Mouse (Mus musculus) thymus, adult 2 months (tissue): Measurements from ENCODE around the gene March10. TPM values are rescaled to one million over a fixed set of nuclear protein-coding genes. Genes with fewer than 3 reads are reported as not detected.

Experiments
- DNase-seq: peaks from one replicate; pipeline ENCODE4 v3.0.0; 2021
- H3K27ac ChIP-seq: fragments of 200-500 bp; 2 replicates; pipeline ENCODE4 v1.5.1; 2012; ENCODE audit warnings: low read length, control low read depth; ENCODE audit not compliant: control insufficient read depth, insufficient read depth
- H3K27me3 ChIP-seq: fragments of 200-500 bp; 2 replicates; pipeline ENCODE4 v1.6.1; 2012; ENCODE audit warnings: mild to moderate bottlenecking, low read length, moderate library complexity, mixed read lengths; ENCODE audit not compliant: control insufficient read depth, insufficient read depth
- H3K36me3 ChIP-seq: fragments of 200-500 bp; 2 replicates; pipeline ENCODE4 v1.6.1; 2012; ENCODE audit warnings: mild to moderate bottlenecking, low read length, moderate library complexity; ENCODE audit not compliant: control insufficient read depth, insufficient read depth
- H3K4me1 ChIP-seq: fragments of 200-500 bp; replicated peaks from 2 replicates; pipeline ENCODE4 v1.6.1; 2012; ENCODE audit warnings: low read length; ENCODE audit not compliant: control insufficient read depth, insufficient read depth
- H3K4me3 ChIP-seq: fragments of 200-500 bp; 2 replicates; pipeline ENCODE4 v1.5.1; 2012; ENCODE audit warnings: mild to moderate bottlenecking, low read length, control low read depth, moderate library complexity; ENCODE audit not compliant: control insufficient read depth, insufficient read depth
- CTCF ChIP-seq: fragments of 200-500 bp; IDR thresholded peaks from 2 replicates; pipeline ENCODE4 v1.5.1; 2012; ENCODE audit warnings: mild to moderate bottlenecking, control low read depth, low read length, moderate library complexity, borderline replicate concordance; ENCODE audit not compliant: control insufficient read depth, poor library complexity, insufficient read depth; ENCODE audit errors: extremely low read depth
- POLR2A ChIP-seq: fragments of 200-500 bp; IDR thresholded peaks from 2 replicates; pipeline ENCODE4 v1.6.1; 2012; ENCODE audit warnings: mild to moderate bottlenecking, low read length, control low read depth, moderate library complexity; ENCODE audit not compliant: control insufficient read depth, poor library complexity, insufficient read depth; ENCODE audit errors: extremely low read depth
- WGBS: fragments of 180-500 bp; shearing (Covaris S2); methylation state at CpG from one replicate; pipeline ENCODE4 v1.1.7; 2018; 5-methylcytosine and 5-hydroxymethylcytosine counted together
- polyA plus RNA-seq: library from polyadenylated mRNA; depleted of rRNA; stranded (reverse); fragments of >200 nt; gene quantifications from 2 replicates; pipeline ENCODE4 v1.2.3, GENCODE M21; 2012; rRNA removed

The March10 gene
- polyA plus RNA-seq: 0.07 TPM in 1 of 2 replicates, not detected in the other

DNA sequence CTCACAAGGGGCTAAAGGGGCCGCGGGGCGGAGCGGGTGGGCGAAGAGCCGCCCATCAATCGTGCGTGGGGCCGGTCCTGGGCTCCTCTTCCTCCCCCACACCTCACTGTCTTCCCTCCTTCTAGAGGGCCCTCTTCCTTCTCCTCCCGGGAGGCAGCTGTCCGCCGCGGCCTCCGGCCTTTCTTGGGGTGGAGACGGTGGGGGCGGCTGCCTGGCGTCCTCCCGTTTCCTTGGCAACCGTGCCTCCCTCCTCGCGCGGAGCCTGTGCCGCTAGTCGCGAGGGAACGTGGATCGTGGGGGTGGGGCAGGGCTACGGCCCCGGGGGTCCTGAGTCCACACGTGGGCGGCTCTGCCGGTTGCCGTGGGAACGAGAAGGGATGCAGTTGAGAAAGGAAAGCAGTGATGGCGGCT lies at the start of gene March10:
TSS of gene March10 (minus strand) at position 239 of the 411 bp plus-strand sequence.
- Histone ChIP-seq H3K27ac (no peak within 1 kb of the TSS), H3K27me3 (peaks cover 8% of the 10 kb centered on the region; the same call in 1 of the 2 replicates), H3K4me1 (no peaks in the 10 kb centered on the region), H3K4me3 (no peak within 1 kb of the TSS), H3K36me3 (no peaks in the 10 kb centered on the region)
- TF ChIP-seq POLR2A (no peak), CTCF (no peak)
- DNase-seq: no peak
- WGBS: 11% methylated on average over 35 of the region's 35 CpGs

DNA sequence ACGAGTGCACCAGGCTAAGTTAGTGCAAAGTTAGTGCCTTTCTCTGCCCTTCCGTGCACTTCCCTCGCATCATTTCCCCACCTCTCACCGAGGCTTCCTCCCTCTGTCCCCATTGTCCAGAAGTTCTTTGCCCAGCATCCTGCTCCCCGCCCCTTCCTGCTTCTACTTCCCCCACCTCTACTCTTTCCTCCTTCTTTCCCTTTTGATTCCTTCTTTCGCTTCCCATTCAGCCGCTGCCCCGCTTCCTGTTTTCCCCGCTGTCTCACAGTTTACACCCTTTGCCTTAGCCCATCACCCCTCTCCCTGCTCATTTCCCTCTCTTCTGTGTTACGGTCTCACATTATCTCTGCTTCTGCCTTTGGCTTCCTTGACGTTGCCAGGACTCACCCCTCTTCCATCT lies 49.8 kb upstream of the March10 start:
- Histone ChIP-seq H3K27ac (no peak overlapping the region), H3K27me3 (no peaks in the 10 kb centered on the region), H3K36me3 (no peaks in the 10 kb centered on the region), H3K4me1 (no peaks in the 10 kb centered on the region), H3K4me3 (no peak overlapping the region)
- DNase-seq: no peak
- no peak for TF ChIP-seq POLR2A
- TF ChIP-seq CTCF: no peak
- WGBS: 59% methylated on average over 11 of the region's 11 CpGs

DNA sequence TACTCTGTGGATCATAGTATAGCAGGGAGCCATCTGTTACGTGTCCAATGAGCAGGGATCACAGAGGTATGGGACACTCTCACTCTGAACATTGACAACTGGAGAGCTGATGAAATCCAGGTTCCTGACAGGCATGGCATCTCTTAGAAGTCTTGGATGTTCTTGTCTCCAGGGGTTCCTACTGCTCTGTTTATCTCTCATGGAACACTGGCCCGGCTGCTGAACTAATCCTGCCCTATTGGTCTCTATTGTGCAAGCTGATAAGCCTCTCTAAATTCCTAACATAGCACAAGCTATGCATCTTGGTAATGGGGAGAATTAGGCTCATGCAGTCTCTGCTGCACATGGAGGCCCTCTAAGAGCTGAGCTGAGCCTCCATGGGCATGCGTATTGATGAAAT lies 48.5 kb upstream of the March10 start:
- H3K27me3 ChIP-seq: no peaks in the 10 kb centered on the region
- H3K4me1 ChIP-seq: no peaks in the 10 kb centered on the region
- no peak for DNase-seq
- no peak overlapping the region for H3K4me3 ChIP-seq
- TF ChIP-seq CTCF: no peak
- no peak for TF ChIP-seq POLR2A
- 91% methylated on average over 3 of the region's 3 CpGs for WGBS
- H3K27ac ChIP-seq: no peak overlapping the region
- no peaks in the 10 kb centered on the region for H3K36me3 ChIP-seq

DNA sequence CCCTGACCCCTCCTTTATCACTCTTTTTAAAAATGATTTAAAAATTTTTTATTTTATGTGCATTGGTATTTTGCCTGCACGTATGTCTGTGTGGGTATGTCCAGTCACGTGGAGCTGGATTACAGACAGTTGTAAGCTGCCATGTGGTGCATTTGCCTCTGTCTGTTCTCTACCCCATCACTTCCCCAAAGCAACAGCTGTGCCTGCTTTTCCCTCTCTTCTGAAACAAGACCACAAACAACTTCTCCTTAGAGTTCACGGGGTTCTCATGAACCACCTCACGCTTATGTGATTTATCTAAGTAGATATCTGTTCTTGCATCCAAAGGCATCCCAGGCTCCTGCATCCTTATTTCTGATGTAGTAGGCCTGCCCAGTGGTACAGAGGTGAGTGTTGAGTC lies 45.8 kb upstream of the March10 start:
- H3K27me3 ChIP-seq: no peaks in the 10 kb centered on the region
- DNase-seq: no peak
- no peak overlapping the region for H3K4me3 ChIP-seq
- no peaks in the 10 kb centered on the region for H3K36me3 ChIP-seq
- TF ChIP-seq POLR2A (no peak), CTCF (no peak)
- H3K4me1 ChIP-seq: no peaks in the 10 kb centered on the region
- H3K27ac ChIP-seq: no peak overlapping the region
- 18% methylated on average over 4 of the region's 4 CpGs for WGBS

DNA sequence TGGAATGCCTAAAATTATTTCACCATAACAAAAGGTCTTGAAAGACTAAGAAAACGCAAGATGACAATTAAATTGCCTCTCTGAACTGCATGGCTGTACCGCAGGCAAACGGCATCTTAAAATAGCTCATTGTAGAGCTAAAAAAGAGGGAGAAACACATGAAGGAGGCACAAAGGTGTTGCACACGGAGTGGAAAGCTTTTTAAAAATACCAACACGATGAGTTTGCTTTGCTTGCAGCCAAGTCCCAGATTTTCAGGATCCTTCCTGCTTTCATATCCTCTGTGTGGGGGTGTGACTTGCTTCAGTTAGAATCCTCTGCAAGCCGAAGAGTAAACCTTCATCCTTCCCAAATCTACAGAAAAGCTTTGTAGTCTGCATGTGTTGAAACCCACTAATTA lies 41.0 kb upstream of the March10 start:
- Histone ChIP-seq H3K36me3 (no peaks in the 10 kb centered on the region), H3K4me3 (no peak overlapping the region), H3K4me1 (no peaks in the 10 kb centered on the region), H3K27me3 (no peaks in the 10 kb centered on the region), H3K27ac (no peak overlapping the region)
- no peak for DNase-seq
- WGBS: 92% methylated on average over 6 of the region's 6 CpGs
- TF ChIP-seq CTCF (no peak), POLR2A (no peak)

DNA sequence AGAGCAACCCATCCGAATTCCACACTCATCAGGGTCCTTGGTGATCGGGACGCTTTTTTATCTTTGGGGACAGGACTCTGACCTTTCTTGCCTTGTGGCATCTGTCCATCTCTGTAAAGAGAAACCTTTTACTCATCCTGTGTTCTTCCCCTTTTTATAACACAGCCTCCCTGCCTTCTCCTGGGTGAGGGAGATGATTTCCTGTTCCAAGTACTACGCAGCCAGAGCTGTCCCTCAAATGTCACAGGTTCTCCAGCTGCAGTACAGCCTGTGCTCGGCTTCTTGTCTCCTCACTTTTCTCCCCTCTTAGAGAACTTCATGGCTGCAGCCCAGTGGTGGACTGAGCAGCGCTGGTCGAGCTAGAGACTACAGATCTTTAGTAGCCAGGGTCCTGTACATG lies 40.1 kb upstream of the March10 start:
- no peak for DNase-seq
- Histone ChIP-seq H3K27ac (no peak overlapping the region), H3K4me3 (no peak overlapping the region), H3K4me1 (no peaks in the 10 kb centered on the region), H3K27me3 (no peaks in the 10 kb centered on the region), H3K36me3 (no peaks in the 10 kb centered on the region)
- WGBS: 29% methylated on average over 7 of the region's 7 CpGs
- no peak for TF ChIP-seq POLR2A
- no peak for TF ChIP-seq CTCF
